Mouse (Mus musculus) embryonic fibroblast, embryonic 13.5 days (primary cell): ENCODE measurements around the gene Kif26a.

Experiments
- CTCF ChIP-seq: IDR thresholded peaks from 2 replicates; pipeline ENCODE4 v1.5.1; 2011; ENCODE audit warnings: mild to moderate bottlenecking, control low read depth, low read length, moderate library complexity, borderline replicate concordance; ENCODE audit not compliant: insufficient read depth
- POLR2A ChIP-seq: IDR thresholded peaks from 2 replicates; pipeline ENCODE4 v1.6.1; 2011; ENCODE audit warnings: low read depth, mild to moderate bottlenecking, control low read depth, low read length, moderate library complexity

- TF ChIP-seq CTCF (no peak), POLR2A (no peak)
These were observed 69.5 kb downstream of the Kif26a start for GRCm38 (mm10) chr12:112215545-112215944.
